Mouse (Mus musculus) brain, embryonic 18.5 days (tissue): ENCODE measurements around the gene Rbmxl1.

Experiments
- DNase-seq: peaks from one replicate; pipeline ENCODE4 v3.0.0-alpha.2; 2012; ENCODE audit warnings: low read depth, low spot score

Rbmxl1 gene

DNA sequence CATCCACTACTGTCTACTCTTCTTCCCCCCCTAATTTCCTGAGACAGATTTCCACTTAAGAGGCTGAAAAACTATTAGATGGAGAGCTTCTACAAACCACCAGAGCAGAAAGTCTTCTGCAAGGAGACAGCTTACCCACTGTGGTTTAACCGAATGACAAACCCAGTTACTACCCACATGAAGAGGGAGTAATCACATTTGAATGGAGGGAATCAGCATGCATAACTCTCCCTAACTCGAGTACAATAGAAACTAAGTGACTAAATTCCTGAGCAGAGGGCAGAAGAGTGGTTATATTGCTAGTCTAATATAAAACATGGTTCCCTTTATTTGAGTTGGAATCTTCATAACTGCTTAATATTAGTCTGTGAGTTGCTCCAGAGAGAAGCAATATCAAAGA, 15.7 kb downstream of the Rbmxl1 start:
- DNase-seq = no peak

DNA sequence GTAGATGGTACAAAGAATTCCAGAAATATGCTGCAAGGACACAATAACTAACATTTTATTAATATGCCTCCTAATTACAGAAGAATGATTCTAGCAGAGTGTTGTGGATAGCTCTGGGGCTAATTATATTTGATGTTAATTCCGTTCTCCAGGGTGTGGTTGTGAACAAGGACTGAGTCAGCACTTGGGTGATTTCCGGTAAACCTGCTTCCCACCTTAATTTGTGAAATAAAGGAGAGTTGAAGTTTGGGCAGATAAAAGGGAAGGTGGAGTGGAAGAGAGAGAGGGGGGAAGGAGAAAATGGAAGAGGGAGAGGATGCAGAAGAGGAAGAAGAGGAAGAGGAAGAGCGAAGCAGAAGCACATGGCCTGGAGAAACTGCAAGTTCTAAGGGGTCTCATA, 19.0 kb downstream of the Rbmxl1 start:
- no peak for DNase-seq

DNA sequence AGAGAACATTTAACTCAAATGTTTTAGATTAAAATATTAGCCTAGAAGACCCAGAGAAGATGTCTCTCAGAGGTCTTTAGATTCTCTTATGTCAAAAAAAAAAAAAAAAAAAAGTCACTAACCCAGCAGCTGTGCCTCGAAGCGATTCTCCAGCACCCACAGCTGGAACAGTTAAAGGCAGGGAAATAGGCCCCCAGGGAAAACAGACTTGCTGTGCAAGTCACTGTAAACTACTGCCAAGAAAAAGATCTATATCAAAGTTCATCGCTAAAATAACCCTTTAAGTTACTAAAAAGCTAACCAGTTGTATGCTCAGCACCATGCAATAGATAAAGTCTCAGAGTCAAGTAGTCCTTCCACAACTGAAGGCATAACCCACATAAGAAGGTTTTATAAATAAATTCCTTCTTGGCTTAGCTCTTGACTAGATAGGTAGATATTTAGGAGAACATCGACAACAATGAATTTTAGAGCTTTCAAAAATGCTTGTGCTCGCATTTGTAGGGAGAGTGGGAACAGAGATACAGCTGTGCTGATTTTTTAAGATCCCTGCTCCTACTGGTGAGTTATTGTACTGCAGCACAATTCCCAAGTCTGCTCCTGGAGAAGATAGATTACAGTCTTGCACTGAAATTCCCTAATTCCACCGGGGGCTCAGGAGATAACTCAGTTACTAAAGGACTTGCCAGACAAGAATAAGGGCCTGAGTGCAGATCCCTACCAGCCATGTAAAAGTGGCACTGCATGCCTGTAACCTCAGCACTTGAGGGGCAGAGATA, 31.5 kb downstream of the Rbmxl1 start:
- DNase-seq = no peak

DNA sequence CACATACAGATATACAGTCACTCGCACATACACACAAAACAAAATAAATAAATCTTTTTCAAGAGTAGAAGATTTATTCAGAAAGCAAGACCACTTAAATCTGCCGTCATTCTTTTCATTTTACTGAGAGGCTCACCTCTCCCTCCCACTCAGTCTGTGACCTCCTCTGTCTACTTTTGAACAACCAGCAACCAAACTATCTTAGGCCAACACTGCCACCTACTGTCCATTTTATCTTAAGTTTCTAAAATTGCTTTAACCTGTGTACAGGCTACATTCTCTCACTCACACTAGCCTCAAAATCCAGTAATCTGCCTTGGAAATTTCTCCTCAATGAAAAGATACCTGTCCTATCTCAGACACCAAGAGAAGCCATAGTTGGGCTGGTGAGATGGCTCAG, 40.8 kb downstream of the Rbmxl1 start:
- no peak for DNase-seq

DNA sequence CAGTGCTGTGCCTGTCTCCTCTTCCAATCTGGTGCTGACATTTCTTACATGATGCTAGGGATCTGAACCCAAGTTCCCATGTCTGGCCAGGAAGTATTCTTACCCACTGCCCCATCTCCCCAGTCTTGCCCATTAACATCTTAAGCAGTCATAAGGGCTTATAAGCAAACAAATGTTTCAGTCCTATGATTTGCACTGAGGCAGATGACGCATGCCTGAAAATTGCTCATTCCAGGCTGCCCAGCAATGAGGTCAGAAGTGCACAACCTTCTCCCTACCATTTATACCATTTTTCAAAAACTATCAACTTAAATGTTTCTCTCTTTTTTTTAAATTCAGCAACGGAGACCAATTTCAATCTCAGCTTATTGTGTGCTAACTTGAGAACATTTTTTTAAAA, 44.8 kb downstream of the Rbmxl1 start:
- DNase-seq = no peak

DNA sequence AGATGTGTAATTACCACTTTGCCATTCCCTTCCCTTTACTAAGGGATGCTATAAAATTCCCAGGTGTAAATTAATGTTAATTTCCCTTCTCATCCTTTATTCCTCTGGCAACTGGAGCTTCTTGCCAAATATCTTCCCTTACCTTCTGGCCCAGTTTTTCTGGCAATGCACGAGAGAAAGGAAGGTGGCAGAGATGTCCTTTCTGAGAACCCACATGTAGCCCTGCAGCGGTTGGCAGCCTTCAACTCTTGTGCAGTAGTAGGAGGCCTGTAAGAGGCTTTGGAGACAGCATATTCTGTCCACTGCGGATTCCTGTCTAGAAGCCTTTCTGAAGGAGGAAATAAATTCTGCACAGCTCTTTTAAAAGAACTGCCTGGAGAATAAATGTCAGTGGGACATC, 52.3 kb downstream of the Rbmxl1 start:
- DNase-seq = no peak
